ENCODE assay signal across 8 mouse cellular contexts in the genomic region with DNA sequence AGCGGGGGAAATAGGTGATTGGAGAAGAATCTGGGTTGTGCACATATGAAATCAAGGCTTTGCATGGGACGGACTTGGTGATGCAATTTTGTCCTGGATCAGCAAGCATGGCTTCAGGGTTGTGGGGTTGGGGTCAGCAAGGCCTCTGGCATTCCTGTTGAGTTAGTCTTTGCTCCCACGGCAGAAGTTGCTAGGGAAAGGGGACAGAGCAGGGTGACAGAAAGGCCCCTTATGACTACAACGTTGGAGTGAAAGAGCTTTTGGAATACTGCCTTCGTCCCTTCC. TPM values are rescaled to one million over a fixed set of nuclear protein-coding genes. Genes with fewer than 3 reads are reported as not detected.
DNase-seq lines count a peak whose midpoint lies in the region; ATAC-seq and TF ChIP-seq lines count a peak whose summit lies in the region.

No protein-coding gene starts in this region.

- peak overlapping the region; percentile 72 for H3K4me2 ChIP-seq in heart, embryonic 12.5 days

- in situ Hi-C loops in ES-E14 (cut with MboI; ENCODE audit: low sequenced_read_pairs in 2 of 2, unreplicated experiment in 2 of 2) = no loop called here

- no peak for DNase-seq in heart, postnatal 14 days
- no peak for DNase-seq in ES-E14 (ENCODE audit: low read depth, low spot score)
- no peak for DNase-seq in gastrocnemius, postnatal 25 days

- no peaks in the 10 kb centered on the region for H3K9me3 ChIP-seq in heart, embryonic 12.5 days (replicated peaks)
- H3K9me3 ChIP-seq in ES-E14 (ENCODE audit: control insufficient read depth, insufficient read depth, low read depth, low read length) = no peaks in the 10 kb centered on the region

- peak overlapping the region; percentile 90 for H3K27ac ChIP-seq in heart, embryonic 12.5 days (ENCODE audit: poor library complexity, severe bottlenecking)
- peak overlapping the region; percentile 79 for H3K27ac ChIP-seq in ES-E14 (ENCODE audit: insufficient read depth, low read depth, low read length, poor library complexity, severe bottlenecking)

- no peak; the same call in 1 of the 2 replicates for ATAC-seq in heart, embryonic 12.5 days (ENCODE audit: insufficient number of reproducible peaks, low FRiP score)
- ATAC-seq in granulocyte monocyte progenitor cell, adult 5-6 weeks (replicated peaks; ENCODE audit: poor library complexity, severe bottlenecking) = 0 out of 2 replicates have a peak, but pooled peaks have one; percentile 3
- peak; percentile 2; the same call in 1 of the 2 replicates for ATAC-seq in megakaryocyte progenitor cell, adult 5-6 weeks (replicated peaks; ENCODE audit: poor library complexity)
- no peak for ATAC-seq in activated CD4-positive, CD25-positive, alpha-beta regulatory T cell, adult 4 months
- no peak for ATAC-seq in inflammation-experienced regulatory T-cells, adult 6 months

- H3K9ac ChIP-seq in heart, embryonic 12.5 days = peak overlapping the region; percentile 69
- peak overlapping the region; percentile 77 for H3K9ac ChIP-seq in ES-E14 (ENCODE audit: insufficient read depth, low read depth, low read length, poor library complexity, severe bottlenecking)

- peaks cover 12% of the 10 kb centered on the region for H3K4me1 ChIP-seq in heart, embryonic 12.5 days (replicated peaks)
- peaks cover 3 to 9% of the 10 kb centered on the region in 2 experiments; a peak in 1 of 4 replicates for H3K4me1 ChIP-seq in ES-E14 (ENCODE audit: control insufficient read depth in 2 of 2, insufficient read depth in 2 of 2, low read length in 2 of 2, poor library complexity in 1 of 2)

- intact Hi-C loops in heart, postnatal 14 days (cut with DNase I) = no loop called here

- WGBS in heart, embryonic 12.5 days = 64% methylated on average over 5 of the region's 5 CpGs

- no peaks in the 10 kb centered on the region for H3K27me3 ChIP-seq in heart, embryonic 12.5 days (replicated peaks)

- peak overlapping the region; percentile 69 for H3K4me3 ChIP-seq in heart, embryonic 12.5 days
- H3K4me3 ChIP-seq in ES-E14 (ENCODE audit: insufficient read depth in 1 of 2, low read depth in 1 of 2, low read length in 2 of 2, poor library complexity in 1 of 2, severe bottlenecking in 1 of 2) = peak overlapping the region; percentile 80 to 84

- H3K36me3 ChIP-seq in heart, embryonic 12.5 days = peaks cover 24% of the 10 kb centered on the region
- peaks cover 18% of the 10 kb centered on the region for H3K36me3 ChIP-seq in ES-E14 (ENCODE audit: control insufficient read depth, insufficient read depth, low read length, poor library complexity, severe bottlenecking)

TF ChIP-seq in ES-E14, 5 proteins besides CTCF, POLR2A, EP300 and RAD21:
- TF ChIP-seq CHD2 (IDR thresholded peaks at IDR 0.05; ENCODE audit: low read depth, low read length) = no peak
- TF ChIP-seq HCFC1 (IDR thresholded peaks at IDR 0.05; ENCODE audit: borderline replicate concordance, insufficient read depth, low read length) = no peak
- TF ChIP-seq MAFK (IDR thresholded peaks at IDR 0.05; ENCODE audit: insufficient read depth, low read depth, low read length) = no peak
- TF ChIP-seq ZNF384 (IDR thresholded peaks at IDR 0.05; ENCODE audit: low read depth, low read length) = no peak
- TF ChIP-seq ZC3H11A (IDR thresholded peaks at IDR 0.05; ENCODE audit: borderline replicate concordance, low read depth, low read length) = no peak

RNA-seq across cellular contexts. Expression of gene Adi1, which starts 0.8 kb away (rescaled TPM):
- polyA plus RNA-seq in heart, embryonic 12.5 days (2016; fragmentation: Nextera tagmentation; extraction: Ambion mirVana) = 42.2 and 43.3 TPM in 2 replicates
- total RNA-seq in heart, postnatal 14 days (2021) = 10 to 100 TPM; 36.3 to 38.9 TPM
- 19.0 and 25.3 TPM in 2 replicates for total RNA-seq in ES-E14 (2012; rRNA removed)
- 103 and 113 TPM in 2 replicates for total RNA-seq in granulocyte monocyte progenitor cell, adult 5-6 weeks (2014; fragmentation: Nextera tagmentation)
- 34.1 and 43.9 TPM in 2 replicates for total RNA-seq in granulocyte monocyte progenitor cell, adult 5-6 weeks (2017)
- total RNA-seq in megakaryocyte progenitor cell, adult 5-6 weeks (2015) = 125 and 137 TPM in 2 replicates
- total RNA-seq in megakaryocyte progenitor cell, adult 5-6 weeks (2017) = 26.7 and 32.3 TPM in 2 replicates
- 10 to 100 TPM; 34.9 to 47.6 TPM for polyA plus RNA-seq in activated CD4-positive, CD25-positive, alpha-beta regulatory T cell, adult 4 months (2017; shearing (Covaris generic))
- 10 to 100 TPM; 25.7 to 49.9 (median 41.5) TPM for polyA plus RNA-seq in inflammation-experienced regulatory T-cells, adult 6 months (2017; shearing (Covaris generic))
- total RNA-seq in gastrocnemius, postnatal 25 days (2021) = 10 to 100 TPM; 34.6 to 45.1 TPM

RNA-seq across cellular contexts. Expression of gene Rnaseh1, which starts 26.5 kb away (rescaled TPM):
- 17.8 and 18.1 TPM in 2 replicates for polyA plus RNA-seq in heart, embryonic 12.5 days (2016; fragmentation: Nextera tagmentation; extraction: Ambion mirVana)
- total RNA-seq in heart, postnatal 14 days (2021) = 1 to 10 TPM; 5.5 to 7.3 TPM
- 29.5 and 32.8 TPM in 2 replicates for total RNA-seq in ES-E14 (2012; rRNA removed)
- 31.3 and 37.1 TPM in 2 replicates for total RNA-seq in granulocyte monocyte progenitor cell, adult 5-6 weeks (2014; fragmentation: Nextera tagmentation)
- 26.2 and 33.5 TPM in 2 replicates for total RNA-seq in granulocyte monocyte progenitor cell, adult 5-6 weeks (2017)
- 29.7 and 29.9 TPM in 2 replicates for total RNA-seq in megakaryocyte progenitor cell, adult 5-6 weeks (2015)
- total RNA-seq in megakaryocyte progenitor cell, adult 5-6 weeks (2017) = 25.7 and 31.9 TPM in 2 replicates
- 10 to 100 TPM; 28.9 to 29.2 TPM for polyA plus RNA-seq in activated CD4-positive, CD25-positive, alpha-beta regulatory T cell, adult 4 months (2017; shearing (Covaris generic))
- 10 to 100 TPM; 21.7 to 32.7 (median 28.9) TPM for polyA plus RNA-seq in inflammation-experienced regulatory T-cells, adult 6 months (2017; shearing (Covaris generic))
- total RNA-seq in gastrocnemius, postnatal 25 days (2021) = 1 to 10 TPM; 4.8 to 5.4 TPM

RNA-seq across cellular contexts. Expression of gene Rps7, which starts 40.1 kb away (rescaled TPM):
- 513 and 523 TPM in 2 replicates for polyA plus RNA-seq in heart, embryonic 12.5 days (2016; fragmentation: Nextera tagmentation; extraction: Ambion mirVana)
- total RNA-seq in heart, postnatal 14 days (2021) = 100 to 1,000 TPM; 298 to 350 TPM
- total RNA-seq in ES-E14 (2012; rRNA removed) = 1,340 and 1,705 TPM in 2 replicates
- 3,179 and 3,718 TPM in 2 replicates for total RNA-seq in granulocyte monocyte progenitor cell, adult 5-6 weeks (2014; fragmentation: Nextera tagmentation)
- total RNA-seq in granulocyte monocyte progenitor cell, adult 5-6 weeks (2017) = 5,371 and 5,776 TPM in 2 replicates
- 2,571 and 2,731 TPM in 2 replicates for total RNA-seq in megakaryocyte progenitor cell, adult 5-6 weeks (2015)
- 4,806 and 4,883 TPM in 2 replicates for total RNA-seq in megakaryocyte progenitor cell, adult 5-6 weeks (2017)
- 1,000 to 10,000 TPM; 1,659 to 2,490 TPM for polyA plus RNA-seq in activated CD4-positive, CD25-positive, alpha-beta regulatory T cell, adult 4 months (2017; shearing (Covaris generic))
- polyA plus RNA-seq in inflammation-experienced regulatory T-cells, adult 6 months (2017; shearing (Covaris generic)) = 1,000 to 10,000 TPM; 1,531 to 2,541 (median 1,663) TPM
- total RNA-seq in gastrocnemius, postnatal 25 days (2021) = 100 to 1,000 TPM; 202 to 215 TPM

RNA-seq across cellular contexts. Expression of gene Colec11, which starts 52.7 kb away (rescaled TPM):
- polyA plus RNA-seq in heart, embryonic 12.5 days (2016; fragmentation: Nextera tagmentation; extraction: Ambion mirVana) = 6.3 and 6.5 TPM in 2 replicates
- 10 to 100 TPM; 27.1 to 30.6 TPM for total RNA-seq in heart, postnatal 14 days (2021)
- total RNA-seq in ES-E14 (2012; rRNA removed) = 0.18 TPM in 1 of 2 replicates, not detected in the other
- not detected in 2 replicates for total RNA-seq in granulocyte monocyte progenitor cell, adult 5-6 weeks (2014; fragmentation: Nextera tagmentation)
- total RNA-seq in granulocyte monocyte progenitor cell, adult 5-6 weeks (2017) = 0.62 TPM in 1 of 2 replicates, not detected in the other
- not detected in 2 replicates for total RNA-seq in megakaryocyte progenitor cell, adult 5-6 weeks (2015)
- total RNA-seq in megakaryocyte progenitor cell, adult 5-6 weeks (2017) = 0.17 and 0.95 TPM in 2 replicates
- under 1 TPM in 1 of 2 experiments, not detected in 1; 0.34 TPM for polyA plus RNA-seq in activated CD4-positive, CD25-positive, alpha-beta regulatory T cell, adult 4 months (2017; shearing (Covaris generic))
- under 1 TPM in 1 of 3 experiments, not detected in 2; 0.31 TPM for polyA plus RNA-seq in inflammation-experienced regulatory T-cells, adult 6 months (2017; shearing (Covaris generic))
- under 1 TPM; 0.38 to 0.67 TPM for total RNA-seq in gastrocnemius, postnatal 25 days (2021)

Comparison
In these comparisons a context has a peak if more than half of its experiments do, and no peak if none do; other contexts are left out.
1. ATAC-seq: peak in granulocyte monocyte progenitor cell, adult 5-6 weeks (single experiment) and megakaryocyte progenitor cell, adult 5-6 weeks (single experiment); none in heart, embryonic 12.5 days (single experiment), activated CD4-positive, CD25-positive, alpha-beta regulatory T cell, adult 4 months (single experiment) and inflammation-experienced regulatory T-cells, adult 6 months (single experiment).